Mouse (Mus musculus) liver, embryonic 12.5 days (tissue): ENCODE data around the gene Hist2h2be. TPM values are rescaled to one million over a fixed set of nuclear protein-coding genes. Genes with fewer than 3 reads are reported as not detected.
"Not testable (repeated sequence)": the region's sequence is repeated elsewhere in the genome, so short reads cannot be mapped to it uniquely, and the experiment has no call there.

Source experiments
- ATAC-seq: fragments of 200-750 bp; cut with Nextera tagmentation; 2 replicates; pipeline ENCODE4 v1.8.0; 2017; ENCODE audit warnings: moderate number of reproducible peaks, mild to moderate bottlenecking, moderate library complexity
- H3K27ac ChIP-seq: fragments of 300-500 bp; sonication (generic); 2 replicates; pipeline ENCODE4 v1.5.1; 2016; ENCODE audit warnings: mild to moderate bottlenecking
- H3K27me3 ChIP-seq: fragments of 300-500 bp; sonication (generic); replicated peaks from 2 replicates; pipeline ENCODE4 v1.6.1; 2016; ENCODE audit warnings: mild to moderate bottlenecking, moderate library complexity
- H3K36me3 ChIP-seq: fragments of 300-500 bp; sonication (generic); 2 replicates; pipeline ENCODE4 v1.6.1; 2016; ENCODE audit warnings: mild to moderate bottlenecking, moderate library complexity
- H3K4me1 ChIP-seq: fragments of 300-500 bp; sonication (generic); 2 replicates; pipeline ENCODE4 v1.6.1; 2016
- H3K4me2 ChIP-seq: fragments of 300-500 bp; sonication (generic); 2 replicates; pipeline ENCODE4 v1.6.1; 2016; ENCODE audit warnings: mild to moderate bottlenecking, moderate library complexity
- H3K4me3 ChIP-seq: fragments of 300-500 bp; sonication (generic); 2 replicates; pipeline ENCODE4 v1.5.1; 2016; ENCODE audit warnings: mild to moderate bottlenecking, moderate library complexity
- H3K9ac ChIP-seq: fragments of 300-500 bp; sonication (generic); 2 replicates; pipeline ENCODE4 v1.6.1; 2016; ENCODE audit warnings: mild to moderate bottlenecking, moderate library complexity
- H3K9me3 ChIP-seq: fragments of 300-500 bp; sonication (generic); replicated peaks from 2 replicates; pipeline ENCODE4 v1.6.1; 2016; ENCODE audit warnings: mild to moderate bottlenecking, moderate library complexity
- WGBS: fragments of 180-500 bp; shearing (Covaris S2); methylation state at CpG from one replicate; pipeline ENCODE4 v1.1.7; 2016; ENCODE audit not compliant: insufficient replicate concordance; 5-methylcytosine and 5-hydroxymethylcytosine counted together
- polyA plus RNA-seq: library from polyadenylated mRNA; unstranded; fragments of >200 nt; fragmentation: Nextera tagmentation; extraction: Ambion mirVana; gene quantifications from 2 replicates; pipeline ENCODE4 v1.2.1, GENCODE M21; 2016

Gene Hist2h2be
- polyA plus RNA-seq, 1 experiment from 2014 or later = 6.1 TPM

DNA sequence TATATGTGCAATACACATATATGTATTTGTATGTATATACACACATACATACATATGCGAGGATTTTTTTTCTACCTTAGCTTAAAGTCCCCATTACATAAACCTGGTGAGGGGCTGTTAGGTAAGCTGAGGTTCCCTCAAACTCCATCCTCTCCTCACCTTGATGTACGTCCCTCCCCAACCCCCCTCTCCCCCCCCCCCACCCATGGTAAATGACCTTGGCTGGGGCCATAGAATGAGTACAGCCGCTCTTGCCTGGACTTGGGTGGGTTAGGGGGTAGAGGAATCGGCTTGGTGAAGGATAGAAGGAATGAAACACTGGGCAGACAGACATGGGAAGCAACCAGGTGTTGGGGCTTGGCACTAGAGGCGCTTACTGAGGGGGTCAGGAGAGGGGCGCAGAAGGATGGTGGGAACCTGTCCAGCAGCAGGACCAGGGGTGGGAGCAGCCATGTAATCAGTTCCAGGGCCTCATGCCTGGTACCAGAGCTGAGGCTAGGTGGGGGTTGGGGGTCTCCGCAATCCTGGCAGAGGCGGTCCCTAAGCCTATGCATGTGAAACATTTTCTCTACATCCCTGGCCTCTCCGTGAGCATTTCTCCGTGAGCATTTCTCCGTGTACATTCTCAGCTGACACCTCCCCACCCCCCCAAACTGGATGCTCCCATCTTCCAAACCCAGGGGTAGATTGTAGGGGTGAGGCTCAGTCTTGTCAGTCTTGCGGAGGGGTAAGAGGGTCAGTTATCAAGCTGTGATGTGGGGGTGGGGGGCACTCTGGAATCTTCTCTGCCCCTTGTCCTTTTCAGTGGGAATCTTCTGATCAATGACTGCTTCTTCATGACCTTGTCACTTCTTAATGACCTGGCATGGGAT, 39.2 kb upstream of the Hist2h2be start:
- Histone ChIP-seq H3K9ac (peak overlapping the region; percentile 24; the same call in 1 of the 2 replicates), H3K36me3 (peaks cover 20% of the 10 kb centered on the region), H3K4me1 (peaks cover 26% of the 10 kb centered on the region), H3K27me3 (peaks cover 40% of the 10 kb centered on the region), H3K4me3 (0 out of 2 replicates have a peak overlapping the region, but pooled peaks have one; percentile 52), H3K4me2 (peak overlapping the region; percentile 76), H3K27ac (no peak overlapping the region), H3K9me3 (no peaks in the 10 kb centered on the region)
- no peak for ATAC-seq
- WGBS = 46% methylated on average over 12 of the region's 12 CpGs

DNA sequence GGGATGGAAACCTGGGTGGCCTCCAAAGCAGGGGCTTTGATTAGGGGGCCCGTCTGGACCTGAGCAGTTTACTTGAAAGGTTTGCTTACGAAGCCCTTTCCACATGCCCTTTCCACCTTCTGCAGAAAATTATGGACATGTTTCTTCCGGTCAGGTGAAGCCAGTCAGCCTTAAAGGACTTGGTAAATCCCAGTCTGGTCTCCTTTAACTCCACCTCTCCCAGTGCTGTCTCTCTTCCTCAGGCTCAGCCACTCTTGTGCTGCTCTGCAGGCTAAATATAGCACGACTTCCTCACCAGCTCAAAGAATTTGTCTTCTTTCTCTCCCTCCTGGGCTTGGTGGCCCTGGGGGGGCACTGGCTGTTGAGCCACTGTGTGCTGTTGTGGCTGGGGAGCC, 38.5 kb upstream of the Hist2h2be start:
- Histone ChIP-seq H3K9ac (no peak overlapping the region), H3K27ac (no peak overlapping the region), H3K4me2 (0 out of 2 replicates have a peak overlapping the region, but pooled peaks have one; percentile 76), H3K27me3 (peaks cover 40% of the 10 kb centered on the region), H3K36me3 (peaks cover 15% of the 10 kb centered on the region), H3K4me3 (no peak overlapping the region), H3K9me3 (no peaks in the 10 kb centered on the region), H3K4me1 (peaks cover 26% of the 10 kb centered on the region)
- no peak for ATAC-seq
- WGBS = 27% methylated on average over 4 of the region's 4 CpGs

DNA sequence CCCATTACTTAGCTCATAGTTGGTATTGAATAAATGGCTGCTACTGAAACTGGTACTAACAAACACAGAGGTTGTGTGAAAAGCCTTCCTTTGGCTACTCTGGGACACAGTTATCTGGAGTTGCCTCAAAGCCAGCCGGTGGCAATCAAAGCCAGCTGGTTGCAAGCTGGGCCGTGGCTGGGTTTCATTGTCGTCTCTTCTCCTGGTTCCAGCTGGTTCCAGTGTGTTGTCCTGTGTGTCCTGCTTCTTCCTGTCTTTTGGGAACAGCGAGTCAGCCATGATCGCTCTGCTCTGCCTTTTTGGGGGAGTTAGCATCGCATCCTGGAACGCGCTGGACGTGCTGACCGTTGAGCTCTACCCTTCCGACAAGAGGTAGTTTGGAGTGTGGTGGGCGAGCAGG, 27.9 kb upstream of the Hist2h2be start:
- 53% methylated on average over 12 of the region's 12 CpGs for WGBS
- Histone ChIP-seq H3K36me3 (peaks cover 6% of the 10 kb centered on the region; the same call in 1 of the 2 replicates), H3K27me3 (peaks cover 22% of the 10 kb centered on the region), H3K4me3 (no peak overlapping the region), H3K9ac (no peak overlapping the region), H3K9me3 (0 out of 2 replicates have a peak, but pooled peaks cover 5% of the 10 kb centered on the region), H3K27ac (no peak overlapping the region), H3K4me2 (no peak overlapping the region), H3K4me1 (peaks cover 15% of the 10 kb centered on the region)
- no peak for ATAC-seq

DNA sequence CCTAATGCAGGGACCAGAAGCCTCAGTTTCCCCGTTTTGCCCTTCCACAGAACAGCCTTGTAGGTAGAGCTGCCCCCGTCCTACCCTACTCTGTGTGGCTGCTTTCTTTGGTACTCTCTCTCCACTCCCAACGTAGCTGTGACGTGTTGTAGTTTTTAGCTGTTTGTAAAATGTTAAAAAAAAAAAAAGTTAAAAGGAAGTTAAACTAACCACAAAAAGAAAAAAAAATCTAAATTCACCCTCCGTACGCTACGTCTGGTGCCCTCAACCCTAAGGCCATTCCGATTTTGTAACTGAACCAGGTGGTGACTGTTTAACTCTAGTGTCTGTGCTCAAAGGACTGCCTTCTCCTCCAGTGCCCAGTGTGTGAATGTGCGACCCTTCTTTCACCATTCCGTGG, 26.0 kb upstream of the Hist2h2be start:
- H3K9me3 ChIP-seq = 0 out of 2 replicates have a peak, but pooled peaks cover 5% of the 10 kb centered on the region

DNA sequence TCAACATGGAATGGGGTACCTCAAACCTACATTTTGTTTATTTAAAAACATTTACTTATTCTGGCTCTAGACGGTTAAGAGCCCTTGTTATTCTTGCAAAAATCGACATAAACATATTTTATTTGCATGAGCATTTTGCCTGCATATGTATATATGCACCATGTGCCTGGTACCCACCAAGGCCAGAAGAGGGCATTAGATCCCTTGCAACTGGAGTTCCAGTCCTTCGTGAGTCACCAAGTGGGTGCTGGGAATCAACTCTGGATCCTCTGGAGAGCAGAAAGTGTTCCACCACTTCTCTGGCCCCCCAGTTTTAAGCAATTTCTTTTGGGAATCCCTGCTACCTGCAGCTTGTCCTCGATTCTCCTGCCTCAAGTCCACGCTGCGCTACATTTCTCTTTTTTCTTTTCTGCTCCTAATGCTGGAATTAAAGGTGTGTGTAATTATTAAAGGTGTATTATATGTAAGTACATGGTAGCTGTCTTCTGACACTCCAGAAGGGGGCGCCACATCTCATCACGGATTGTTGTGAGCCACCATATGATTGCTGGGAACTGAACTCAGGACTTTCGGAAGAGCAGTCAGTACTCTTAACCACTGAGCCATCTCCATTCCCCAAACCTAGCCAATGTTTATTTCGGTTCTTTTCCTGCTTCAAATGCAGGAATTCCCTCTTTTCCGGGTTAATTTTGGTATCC, 25.2 kb upstream of the Hist2h2be start:
- 86% methylated on average over 11 of the region's 11 CpGs for WGBS
- Histone ChIP-seq H3K27me3 (peaks cover 12% of the 10 kb centered on the region; the same call in 1 of the 2 replicates), H3K9ac (no peak overlapping the region), H3K4me3 (no peak overlapping the region; the same call in 1 of the 2 replicates), H3K4me1 (peaks cover 32% of the 10 kb centered on the region), H3K9me3 (0 out of 2 replicates have a peak, but pooled peaks cover 5% of the 10 kb centered on the region), H3K4me2 (peak overlapping the region; percentile 99), H3K27ac (no peak overlapping the region), H3K36me3 (peaks cover 6% of the 10 kb centered on the region; the same call in 1 of the 2 replicates)
- ATAC-seq = no peak

More for the DNA sequence above, 26.0 kb upstream of the Hist2h2be start:
- ATAC-seq = no peak
- H3K36me3 ChIP-seq = peaks cover 6% of the 10 kb centered on the region; the same call in 1 of the 2 replicates
- 63% methylated on average over 10 of the region's 10 CpGs for WGBS
- peaks cover 32% of the 10 kb centered on the region for H3K4me1 ChIP-seq
- H3K27ac ChIP-seq = no peak overlapping the region
- no peak overlapping the region for H3K4me2 ChIP-seq
- no peak overlapping the region for H3K4me3 ChIP-seq
- no peak overlapping the region for H3K9ac ChIP-seq
- H3K27me3 ChIP-seq = peaks cover 12% of the 10 kb centered on the region; the same call in 1 of the 2 replicates

DNA sequence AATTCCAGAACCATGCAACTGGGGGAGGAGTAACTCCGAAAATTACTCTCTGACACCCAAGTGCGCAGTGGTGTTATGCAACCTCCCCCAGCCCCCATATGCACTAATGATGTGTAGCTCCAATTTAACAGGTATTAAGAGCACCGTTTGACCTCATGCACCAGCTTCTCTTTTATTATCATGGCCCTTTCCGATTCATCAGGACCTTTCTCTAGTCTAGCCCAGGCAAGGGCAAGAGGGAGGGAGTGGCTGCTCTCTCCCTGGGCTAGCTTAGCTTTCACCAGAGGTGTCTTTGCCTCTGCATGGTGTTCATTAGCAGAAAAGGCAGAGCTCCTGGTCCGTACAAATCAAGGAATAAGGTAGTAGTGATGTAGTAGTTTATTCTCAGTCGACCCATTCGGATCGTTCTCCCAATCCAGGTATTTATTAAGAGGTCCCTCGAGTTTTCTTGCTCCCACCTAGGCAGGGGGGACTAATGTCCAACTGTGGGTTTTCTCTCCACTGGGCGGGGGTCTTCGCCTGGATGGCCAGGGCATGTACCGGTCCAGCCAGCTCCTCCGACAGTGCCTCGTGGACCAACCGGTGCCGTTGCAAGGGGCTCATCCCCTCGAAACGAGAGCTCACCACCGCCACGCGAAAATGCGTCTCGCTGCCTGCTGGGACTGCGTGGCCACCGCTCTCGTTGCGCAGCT, 24.3 kb upstream of the Hist2h2be start:
- no peak; the same call in 1 of the 2 replicates for ATAC-seq
- Histone ChIP-seq H3K27ac (peak overlapping the region; percentile 92), H3K4me2 (peak overlapping the region; percentile 99), H3K36me3 (peaks cover 6% of the 10 kb centered on the region; the same call in 1 of the 2 replicates), H3K9ac (peak overlapping the region; percentile 88), H3K4me1 (peaks cover 32% of the 10 kb centered on the region), H3K27me3 (peaks cover 12% of the 10 kb centered on the region; the same call in 1 of the 2 replicates), H3K4me3 (peak overlapping the region; percentile 70), H3K9me3 (0 out of 2 replicates have a peak, but pooled peaks cover 5% of the 10 kb centered on the region)
- WGBS = 16% methylated on average over 27 of the region's 27 CpGs

DNA sequence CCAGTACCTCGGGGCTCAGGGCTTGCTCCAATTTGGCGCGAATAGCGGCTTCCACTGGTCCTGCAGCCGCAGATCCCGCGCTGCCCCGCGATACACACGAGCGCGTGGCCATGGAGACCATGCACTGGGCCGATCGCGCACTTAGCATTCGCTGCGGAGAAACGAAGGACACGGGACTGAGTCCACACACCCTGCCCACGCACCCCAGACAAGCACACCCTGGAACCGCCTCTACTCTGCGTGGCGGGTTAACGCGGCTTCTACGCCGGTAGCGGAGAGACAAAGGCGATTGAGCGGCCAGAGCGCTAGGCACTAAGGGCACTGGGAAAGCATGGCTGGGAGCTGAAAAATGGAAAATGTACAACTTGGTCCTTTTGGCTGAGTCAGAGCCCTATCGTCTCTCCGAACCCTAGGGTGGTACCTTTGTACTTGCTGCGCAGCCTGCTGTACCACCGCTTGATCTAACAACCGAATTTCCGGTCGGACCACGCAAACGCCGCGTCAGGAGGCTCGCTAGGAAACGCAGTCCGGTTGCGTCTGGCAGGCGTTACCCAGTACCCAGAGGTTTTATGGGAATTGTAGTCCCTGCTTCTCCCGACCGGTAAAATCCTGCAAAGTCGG, 23.7 kb upstream of the Hist2h2be start:
- peaks cover 6% of the 10 kb centered on the region; the same call in 1 of the 2 replicates for H3K36me3 ChIP-seq
- 0 out of 2 replicates have a peak, but pooled peaks cover 5% of the 10 kb centered on the region for H3K9me3 ChIP-seq
- H3K27me3 ChIP-seq = peaks cover 12% of the 10 kb centered on the region; the same call in 1 of the 2 replicates
- peak overlapping the region; percentile 88 for H3K9ac ChIP-seq
- H3K27ac ChIP-seq = peak overlapping the region; percentile 92
- ATAC-seq = peak; percentile 89
- H3K4me1 ChIP-seq = peaks cover 32% of the 10 kb centered on the region
- under 1% methylated on average over 50 of the region's 50 CpGs for WGBS
- H3K4me2 ChIP-seq = peak overlapping the region; percentile 99
- peak overlapping the region; percentile 70 for H3K4me3 ChIP-seq

DNA sequence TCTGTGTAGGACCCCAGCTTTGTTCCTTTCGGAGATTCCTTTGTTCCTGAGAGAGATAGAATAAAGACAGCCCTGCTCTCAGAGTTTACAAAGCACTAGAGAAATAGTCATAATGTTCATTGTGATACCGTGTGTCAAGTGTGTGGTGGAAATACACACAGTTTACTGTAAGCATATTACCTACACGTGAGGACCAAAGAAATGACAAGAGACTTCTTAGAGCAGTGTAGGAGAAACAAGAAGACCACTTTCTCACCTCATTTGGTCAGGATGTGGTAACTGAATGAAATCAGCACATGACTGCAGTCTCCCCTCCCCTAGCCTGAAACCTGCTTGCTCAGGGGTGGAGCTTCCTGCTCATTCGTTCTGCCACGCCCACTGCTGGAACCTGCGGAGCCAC, 22.7 kb upstream of the Hist2h2be start:
- peak; percentile 36 for ATAC-seq
- 3% methylated on average over 6 of the region's 6 CpGs for WGBS
- Histone ChIP-seq H3K27me3 (peaks cover 9% of the 10 kb centered on the region; the same call in 1 of the 2 replicates), H3K9me3 (0 out of 2 replicates have a peak, but pooled peaks cover 5% of the 10 kb centered on the region), H3K4me3 (peak overlapping the region; percentile 70), H3K9ac (peak overlapping the region; percentile 45), H3K4me2 (peak overlapping the region; percentile 99), H3K36me3 (peaks cover 6% of the 10 kb centered on the region; the same call in 1 of the 2 replicates), H3K4me1 (peaks cover 32% of the 10 kb centered on the region), H3K27ac (peak overlapping the region; percentile 82)

DNA sequence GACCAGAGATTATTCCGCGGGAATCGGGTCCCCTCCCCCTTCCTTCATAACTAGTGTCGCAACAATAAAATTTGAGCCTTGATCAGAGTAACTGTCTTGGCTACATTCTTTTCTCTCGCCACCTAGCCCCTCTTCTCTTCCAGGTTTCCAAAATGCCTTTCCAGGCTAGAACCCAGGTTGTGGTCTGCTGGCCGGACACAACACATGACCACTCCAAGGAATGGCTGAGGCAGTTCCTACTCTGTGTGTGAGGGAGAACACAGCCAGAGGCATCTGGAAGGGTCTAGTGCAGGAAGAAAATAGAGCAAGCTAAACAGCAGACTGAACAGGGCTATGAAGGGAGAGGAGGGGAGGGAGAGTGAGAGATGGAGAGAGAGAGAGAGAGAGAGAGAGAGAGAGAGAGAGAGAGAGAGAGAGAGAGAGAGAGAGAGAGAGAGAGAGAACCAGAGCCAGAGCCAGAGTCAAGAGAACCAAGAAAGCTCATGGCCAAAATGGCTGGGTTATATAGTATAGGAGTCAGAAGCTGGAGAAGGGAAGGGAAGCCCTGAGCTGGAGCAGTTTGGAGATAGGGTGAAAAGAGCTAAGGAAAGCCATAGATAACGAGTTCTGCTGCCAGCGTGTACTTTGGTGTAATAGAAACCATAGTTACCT, 22.2 kb upstream of the Hist2h2be start:
- Histone ChIP-seq H3K9ac (0 out of 2 replicates have a peak overlapping the region, but pooled peaks have one; percentile 41), H3K27ac (0 out of 2 replicates have a peak overlapping the region, but pooled peaks have one; percentile 21), H3K4me1 (peaks cover 32% of the 10 kb centered on the region), H3K4me2 (peak overlapping the region; percentile 99)
- not testable (repeated sequence) for H3K27me3 ChIP-seq, H3K4me3 ChIP-seq, ATAC-seq, H3K36me3 ChIP-seq, H3K9me3 ChIP-seq
- 12% methylated on average over 8 of the region's 8 CpGs for whole genome bisulfite sequencing

DNA sequence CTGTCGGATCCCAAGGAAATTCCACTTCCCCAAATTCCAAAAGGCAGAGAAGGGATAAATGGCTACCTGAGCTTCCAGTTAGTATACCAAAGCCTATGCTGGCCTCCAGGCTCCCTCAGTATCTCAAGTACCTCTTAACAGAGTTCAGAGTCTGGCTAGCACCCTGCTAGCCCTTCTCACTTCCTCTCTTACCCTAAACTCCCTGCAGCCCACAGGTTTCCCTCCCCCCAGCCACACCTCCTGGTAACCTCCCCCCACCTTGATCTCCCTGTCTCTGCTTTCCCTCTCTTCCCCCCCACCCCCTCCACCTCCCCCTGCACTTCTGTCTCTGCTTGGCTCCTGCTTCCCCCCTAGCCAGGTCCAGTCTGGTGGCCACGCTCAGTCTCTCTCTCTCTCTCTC, 21.2 kb upstream of the Hist2h2be start:
- H3K4me3 ChIP-seq = no peak overlapping the region
- H3K9me3 ChIP-seq = 0 out of 2 replicates have a peak, but pooled peaks cover 5% of the 10 kb centered on the region
- H3K27me3 ChIP-seq = no peaks in the 10 kb centered on the region
- peaks cover 32% of the 10 kb centered on the region for H3K4me1 ChIP-seq
- no peak overlapping the region for H3K4me2 ChIP-seq
- no peak overlapping the region for H3K9ac ChIP-seq
- peaks cover 6% of the 10 kb centered on the region; the same call in 1 of the 2 replicates for H3K36me3 ChIP-seq
- H3K27ac ChIP-seq = no peak overlapping the region
- WGBS = 41% methylated on average over 2 of the region's 2 CpGs
- ATAC-seq = no peak
